Mouse (Mus musculus) myocyte (in vitro differentiated cells): Measurements from ENCODE around the gene Galk2.

ENCODE experiments used
- CEBPB ChIP-seq: IDR thresholded peaks from 2 replicates; pipeline ENCODE4 v1.6.1; 2011; ENCODE audit warnings: mild to moderate bottlenecking, moderate library complexity; ENCODE audit not compliant: poor library complexity, insufficient read depth, severe bottlenecking
- E2F4 ChIP-seq: IDR thresholded peaks from one replicate; pipeline ENCODE4 v1.6.1; 2011; ENCODE audit warnings: mild to moderate bottlenecking, control low read depth, moderate library complexity; ENCODE audit not compliant: insufficient read depth
- MAX ChIP-seq: IDR thresholded peaks from one replicate; pipeline ENCODE4 v1.6.1; 2011; ENCODE audit warnings: low read depth, mild to moderate bottlenecking, control low read depth
- MYOD1 ChIP-seq, 3 experiments: IDR thresholded peaks; one replicate each; pipeline ENCODE4 v1.6.1; 2011; ENCODE audit warnings: control low read depth in 2 of 3, low read depth in 2 of 3, mild to moderate bottlenecking in 2 of 3, moderate library complexity in 1 of 3; ENCODE audit not compliant: insufficient read length in 2 of 3, control insufficient read depth in 1 of 3
- MYOG ChIP-seq, 3 experiments: IDR thresholded peaks; one replicate each; pipeline ENCODE4 v1.6.1; 2011; ENCODE audit warnings: control low read depth in 2 of 3, low read depth in 2 of 3, mild to moderate bottlenecking in 2 of 3; ENCODE audit not compliant: insufficient read length in 2 of 3, control insufficient read depth in 1 of 3, insufficient read depth in 1 of 3
- POLR2A ChIP-seq: IDR thresholded peaks from one replicate; pipeline ENCODE4 v1.6.1; 2011; ENCODE audit warnings: low read depth, mild to moderate bottlenecking, control low read depth, moderate library complexity; ENCODE audit not compliant: insufficient read length
- POLR2AphosphoS2 ChIP-seq: IDR thresholded peaks from one replicate; pipeline ENCODE4 v1.6.1; 2011; ENCODE audit warnings: low read depth, control low read depth; ENCODE audit not compliant: insufficient read length
- REST ChIP-seq: IDR thresholded peaks from one replicate; pipeline ENCODE4 v1.6.1; 2011; ENCODE audit warnings: mild to moderate bottlenecking, control low read depth, moderate library complexity; ENCODE audit not compliant: insufficient read depth, insufficient read length
- TCF12 ChIP-seq: IDR thresholded peaks from one replicate; pipeline ENCODE4 v1.6.1; 2011; ENCODE audit warnings: mild to moderate bottlenecking, control low read depth; ENCODE audit not compliant: poor library complexity, insufficient read depth, severe bottlenecking
- TCF3 ChIP-seq: IDR thresholded peaks from one replicate; pipeline ENCODE4 v1.6.1; 2011; ENCODE audit warnings: low read depth, control low read depth; ENCODE audit not compliant: insufficient read length
- USF1 ChIP-seq: IDR thresholded peaks from one replicate; pipeline ENCODE4 v1.6.1; 2011; ENCODE audit warnings: low read depth, mild to moderate bottlenecking, control low read depth, moderate library complexity

DNA sequence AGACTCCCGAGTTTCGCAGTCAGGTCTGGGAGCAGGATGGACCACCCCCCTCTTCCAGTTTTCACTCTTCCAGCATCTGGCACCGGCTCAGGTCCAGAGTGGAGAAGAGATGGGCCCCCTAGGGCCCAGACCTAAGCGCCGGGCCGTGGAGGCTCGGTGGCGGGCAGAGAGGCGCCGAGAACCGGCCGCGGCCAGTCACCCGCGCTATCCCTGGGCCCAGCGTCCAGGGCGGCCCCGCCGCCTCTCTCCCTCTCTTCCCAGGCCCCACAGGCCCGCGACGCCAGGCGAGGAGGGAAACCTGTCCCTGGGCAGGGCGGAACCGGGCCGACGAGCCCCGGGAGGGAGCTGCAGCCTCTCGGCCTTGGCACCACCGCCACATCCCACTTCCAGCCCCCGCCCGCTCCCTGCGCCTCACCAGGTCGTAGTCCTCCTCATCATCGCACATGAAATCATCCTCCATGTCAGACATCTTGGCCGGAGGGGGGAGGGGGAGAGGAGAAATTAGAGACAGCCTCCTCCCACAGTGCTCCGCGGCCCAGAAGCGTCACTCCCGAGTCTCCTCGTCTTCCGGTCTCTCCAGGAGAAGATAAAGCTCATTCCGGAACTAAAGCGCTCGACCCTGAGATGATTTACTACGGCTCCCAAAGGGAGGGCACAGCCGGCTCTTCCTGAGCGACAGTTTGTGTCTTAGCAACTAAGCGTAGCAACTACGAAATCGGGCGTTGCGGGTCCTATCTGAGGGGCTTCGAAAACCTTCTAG lies at the start of gene Galk2, which contains the start of gene Cops2:
- no peak for TF ChIP-seq MYOG (IDR thresholded peaks at IDR 0.05; ENCODE audit: control insufficient read depth in 1 of 3, insufficient read depth in 1 of 3, insufficient read length in 2 of 3, low read depth in 2 of 3)
- TF ChIP-seq USF1: no peak
- peak; percentile 76 for TF ChIP-seq POLR2A
- TF ChIP-seq MAX: peak; percentile 15
- no peak for TF ChIP-seq REST
- TF ChIP-seq E2F4: no peak
- peak; percentile 80 for TF ChIP-seq POLR2AphosphoS2
- no peak for TF ChIP-seq MYOD1 (IDR thresholded peaks at IDR 0.05; ENCODE audit: control insufficient read depth in 1 of 3, insufficient read length in 2 of 3, low read depth in 2 of 3)
- TF ChIP-seq TCF3: no peak
- TF ChIP-seq CEBPB: no peak
- no peak for TF ChIP-seq TCF12
